Mouse (Mus musculus) hindbrain, embryonic 12.5 days (tissue): ENCODE results near the gene 2310033P09Rik. TPM values are rescaled to one million over a fixed set of nuclear protein-coding genes. Genes with fewer than 3 reads are reported as not detected.
"Not testable (repeated sequence)": the region's sequence is repeated elsewhere in the genome, so short reads cannot be mapped to it uniquely, and the experiment has no call there.

ENCODE experiments used
- ATAC-seq: fragments of 200-750 bp; cut with Nextera tagmentation; 2 replicates; pipeline ENCODE4 v1.8.0; 2017; ENCODE audit warnings: moderate TSS enrichment; ENCODE audit not compliant: low FRiP score
- H3K27ac ChIP-seq: fragments of 300-500 bp; sonication (generic); 2 replicates; pipeline ENCODE4 v1.5.1; 2016; ENCODE audit warnings: mild to moderate bottlenecking
- H3K27me3 ChIP-seq: fragments of 300-500 bp; sonication (generic); 2 replicates; pipeline ENCODE4 v1.6.1; 2016; ENCODE audit warnings: mild to moderate bottlenecking
- H3K36me3 ChIP-seq: fragments of 300-500 bp; sonication (generic); 2 replicates; pipeline ENCODE4 v1.6.1; 2016; ENCODE audit warnings: mild to moderate bottlenecking
- H3K4me1 ChIP-seq: fragments of 300-500 bp; sonication (generic); 2 replicates; pipeline ENCODE4 v1.6.1; 2016
- H3K4me2 ChIP-seq: fragments of 300-500 bp; sonication (generic); replicated peaks from 2 replicates; pipeline ENCODE4 v1.6.1; 2016; ENCODE audit warnings: mild to moderate bottlenecking
- H3K4me3 ChIP-seq: fragments of 300-500 bp; sonication (generic); 2 replicates; pipeline ENCODE4 v1.5.1; 2016; ENCODE audit warnings: mild to moderate bottlenecking
- H3K9ac ChIP-seq: fragments of 300-500 bp; sonication (generic); 2 replicates; pipeline ENCODE4 v1.6.1; 2016; ENCODE audit warnings: mild to moderate bottlenecking, moderate library complexity
- H3K9me3 ChIP-seq: fragments of 300-500 bp; sonication (generic); replicated peaks from 2 replicates; pipeline ENCODE4 v1.6.1; 2016; ENCODE audit warnings: mild to moderate bottlenecking
- WGBS: fragments of 180-500 bp; shearing (Covaris S2); methylation state at CpG from one replicate; pipeline ENCODE4 v1.1.7; 2016; 5-methylcytosine and 5-hydroxymethylcytosine counted together
- polyA plus RNA-seq: library from polyadenylated mRNA; unstranded; fragments of >200 nt; fragmentation: Nextera tagmentation; extraction: Ambion mirVana; gene quantifications from 2 replicates; pipeline ENCODE4 v1.2.1, GENCODE M21; 2016

The 2310033P09Rik gene
- polyA plus RNA-seq, 1 experiment from 2014 or later, result 31.9 TPM

GRCm38 (mm10) chr11:59209003-59209441 lies 901 bp downstream of the 2310033P09Rik start:
- Histone ChIP-seq H3K4me2 (peak overlapping the region; percentile 87), H3K36me3 (peaks cover 58% of the 10 kb centered on the region), H3K27ac (peak overlapping the region; percentile 92), H3K9ac (peak overlapping the region; percentile 85), H3K27me3 (no peaks in the 10 kb centered on the region), H3K4me3 (peak overlapping the region; percentile 89), H3K9me3 (no peaks in the 10 kb centered on the region), H3K4me1 (peaks cover 26% of the 10 kb centered on the region)
- peak; percentile 48 for ATAC-seq
- WGBS, result 12% methylated on average over 18 of the region's 18 CpGs

- H3K4me3 ChIP-seq, result peak overlapping the region; percentile 89; the same call in 1 of the 2 replicates
- H3K4me1 ChIP-seq, result peaks cover 26% of the 10 kb centered on the region
- H3K27me3 ChIP-seq, result no peaks in the 10 kb centered on the region
- ATAC-seq, result no peak
- H3K9me3 ChIP-seq, result no peaks in the 10 kb centered on the region
- WGBS, result 70% methylated on average over 5 of the region's 5 CpGs
- H3K9ac ChIP-seq, result no peak overlapping the region
- peaks cover 53% of the 10 kb centered on the region for H3K36me3 ChIP-seq
- H3K27ac ChIP-seq, result peak overlapping the region; percentile 92; the same call in 1 of the 2 replicates
- H3K4me2 ChIP-seq, result peak overlapping the region; percentile 87
Observed at GRCm38 (mm10) chr11:59209580-59209979, 1.5 kb downstream of the 2310033P09Rik start.

GRCm38 (mm10) chr11:59210020-59210419 lies 1.9 kb downstream of the 2310033P09Rik start:
- Histone ChIP-seq H3K27ac (no peak overlapping the region), H3K4me2 (no peak overlapping the region), H3K9me3 (no peaks in the 10 kb centered on the region), H3K9ac (no peak overlapping the region), H3K27me3 (no peaks in the 10 kb centered on the region), H3K36me3 (peaks cover 51% of the 10 kb centered on the region), H3K4me3 (no peak overlapping the region), H3K4me1 (peaks cover 26% of the 10 kb centered on the region)
- no peak for ATAC-seq
- WGBS, result 85% methylated on average over 4 of the region's 4 CpGs

GRCm38 (mm10) chr11:59211561-59211960 lies 3.4 kb downstream of the 2310033P09Rik start:
- not testable (repeated sequence) for H3K27ac ChIP-seq, H3K27me3 ChIP-seq, H3K9ac ChIP-seq, H3K9me3 ChIP-seq, H3K4me2 ChIP-seq, H3K4me3 ChIP-seq, ATAC-seq
- H3K4me1 ChIP-seq, result peaks cover 26% of the 10 kb centered on the region
- 94% methylated on average over 9 of the region's 9 CpGs for WGBS
- peaks cover 35% of the 10 kb centered on the region for H3K36me3 ChIP-seq

- not testable (repeated sequence) for H3K9ac ChIP-seq, H3K27ac ChIP-seq, H3K4me2 ChIP-seq, H3K4me3 ChIP-seq, H3K27me3 ChIP-seq, ATAC-seq, H3K9me3 ChIP-seq
- Histone ChIP-seq H3K4me1 (peaks cover 26% of the 10 kb centered on the region), H3K36me3 (peaks cover 32% of the 10 kb centered on the region)
- WGBS, result 85% methylated on average over 12 of the region's 12 CpGs
Observed at GRCm38 (mm10) chr11:59212320-59212719, 4.2 kb downstream of the 2310033P09Rik start.

- no peak overlapping the region for H3K9ac ChIP-seq
- H3K27me3 ChIP-seq, result no peaks in the 10 kb centered on the region
- 96% methylated on average over 12 of the region's 12 CpGs for WGBS
- H3K4me1 ChIP-seq, result peaks cover 21% of the 10 kb centered on the region
- ATAC-seq, result no peak
- peaks cover 34% of the 10 kb centered on the region for H3K36me3 ChIP-seq
- no peaks in the 10 kb centered on the region for H3K9me3 ChIP-seq
- H3K27ac ChIP-seq, result no peak overlapping the region
- H3K4me3 ChIP-seq, result no peak overlapping the region
- no peak overlapping the region for H3K4me2 ChIP-seq
Observed at GRCm38 (mm10) chr11:59212892-59213494, 4.9 kb downstream of the 2310033P09Rik start.

GRCm38 (mm10) chr11:59216955-59217354 lies 8.8 kb downstream of the 2310033P09Rik start:
- Histone ChIP-seq H3K9ac (no peak overlapping the region), H3K4me1 (peaks cover 6% of the 10 kb centered on the region; the same call in 1 of the 2 replicates), H3K4me2 (no peak overlapping the region), H3K4me3 (no peak overlapping the region), H3K27ac (no peak overlapping the region), H3K36me3 (peaks cover 24% of the 10 kb centered on the region), H3K9me3 (no peaks in the 10 kb centered on the region), H3K27me3 (no peaks in the 10 kb centered on the region)
- no peak for ATAC-seq
- WGBS, result 91% methylated on average over 3 of the region's 3 CpGs

GRCm38 (mm10) chr11:59218389-59218998 lies 10.4 kb downstream of the 2310033P09Rik start:
- Histone ChIP-seq H3K4me1 (peaks cover 6% of the 10 kb centered on the region), H3K4me3 (no peak overlapping the region), H3K4me2 (no peak overlapping the region), H3K36me3 (peaks cover 16% of the 10 kb centered on the region), H3K27me3 (no peaks in the 10 kb centered on the region), H3K27ac (no peak overlapping the region), H3K9ac (no peak overlapping the region), H3K9me3 (no peaks in the 10 kb centered on the region)
- no peak for ATAC-seq
- WGBS, result 86% methylated on average over 4 of the region's 4 CpGs

- Histone ChIP-seq H3K36me3 (peaks cover 19% of the 10 kb centered on the region), H3K27me3 (no peaks in the 10 kb centered on the region), H3K9ac (no peak overlapping the region), H3K27ac (no peak overlapping the region), H3K4me3 (no peak overlapping the region), H3K4me1 (peaks cover 6% of the 10 kb centered on the region), H3K9me3 (no peaks in the 10 kb centered on the region), H3K4me2 (no peak overlapping the region)
- ATAC-seq, result no peak
Observed at GRCm38 (mm10) chr11:59219064-59219463, 10.9 kb downstream of the 2310033P09Rik start.

- Histone ChIP-seq H3K27me3 (no peaks in the 10 kb centered on the region), H3K4me2 (no peak overlapping the region), H3K27ac (no peak overlapping the region), H3K36me3 (peaks cover 19% of the 10 kb centered on the region), H3K4me3 (no peak overlapping the region), H3K9ac (no peak overlapping the region), H3K4me1 (peaks cover 27% of the 10 kb centered on the region), H3K9me3 (no peaks in the 10 kb centered on the region)
- ATAC-seq, result no peak
Observed at GRCm38 (mm10) chr11:59221604-59222003, 13.5 kb downstream of the 2310033P09Rik start.

GRCm38 (mm10) chr11:59222306-59222705 lies 14.2 kb downstream of the 2310033P09Rik start:
- H3K9ac ChIP-seq, result no peak overlapping the region
- peaks cover 33% of the 10 kb centered on the region for H3K4me1 ChIP-seq
- no peak overlapping the region for H3K4me3 ChIP-seq
- H3K4me2 ChIP-seq, result no peak overlapping the region
- no peak overlapping the region for H3K27ac ChIP-seq
- peaks cover 19% of the 10 kb centered on the region for H3K36me3 ChIP-seq
- no peaks in the 10 kb centered on the region for H3K27me3 ChIP-seq
- no peak for ATAC-seq
- WGBS, result 94% methylated on average over 4 of the region's 4 CpGs
- no peaks in the 10 kb centered on the region for H3K9me3 ChIP-seq

GRCm38 (mm10) chr11:59224025-59224424 lies 15.9 kb downstream of the 2310033P09Rik start:
- ATAC-seq, result no peak
- 93% methylated on average over 3 of the region's 3 CpGs for WGBS
- Histone ChIP-seq H3K4me2 (no peak overlapping the region), H3K4me3 (no peak overlapping the region), H3K27me3 (no peaks in the 10 kb centered on the region), H3K4me1 (peaks cover 39% of the 10 kb centered on the region), H3K36me3 (peaks cover 13% of the 10 kb centered on the region), H3K9me3 (no peaks in the 10 kb centered on the region), H3K27ac (no peak overlapping the region), H3K9ac (no peak overlapping the region)

GRCm38 (mm10) chr11:59224470-59224869 lies 16.3 kb downstream of the 2310033P09Rik start:
- Histone ChIP-seq H3K27ac (no peak overlapping the region), H3K36me3 (peaks cover 12% of the 10 kb centered on the region), H3K9ac (no peak overlapping the region), H3K4me3 (no peak overlapping the region), H3K4me1 (peaks cover 39% of the 10 kb centered on the region), H3K27me3 (no peaks in the 10 kb centered on the region), H3K9me3 (no peaks in the 10 kb centered on the region), H3K4me2 (no peak overlapping the region)
- no peak for ATAC-seq
- WGBS, result 73% methylated on average over 2 of the region's 2 CpGs
